Mouse (Mus musculus) left cerebral cortex, adult 11 months (tissue): ENCODE results near the gene Dcst1.

ENCODE experiments used
- DNase-seq: peaks from one replicate; pipeline ENCODE4 v3.0.0; 2022; ENCODE audit warnings: low spot score

The Dcst1 gene

DNA sequence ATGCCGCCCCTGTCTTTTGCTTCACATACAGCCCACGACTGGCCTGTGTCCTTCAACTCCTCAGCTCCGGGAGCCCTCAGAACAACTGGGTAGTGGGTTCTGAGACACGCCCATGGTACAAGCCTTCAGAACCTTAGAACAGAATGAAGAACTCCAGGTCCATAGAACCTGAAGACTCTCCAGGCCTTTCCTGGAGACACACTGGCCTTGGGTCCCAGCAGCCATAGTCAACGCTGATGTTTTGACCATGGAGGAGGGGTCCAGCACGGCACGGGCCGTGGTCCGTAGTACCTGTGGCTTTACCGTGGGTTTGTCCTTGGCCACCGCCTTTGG is at the start of gene Dcst1:
TSS of gene Dcst1 (minus strand) at position 101 of the 333 bp plus-strand sequence.
- no peak for DNase-seq

DNA sequence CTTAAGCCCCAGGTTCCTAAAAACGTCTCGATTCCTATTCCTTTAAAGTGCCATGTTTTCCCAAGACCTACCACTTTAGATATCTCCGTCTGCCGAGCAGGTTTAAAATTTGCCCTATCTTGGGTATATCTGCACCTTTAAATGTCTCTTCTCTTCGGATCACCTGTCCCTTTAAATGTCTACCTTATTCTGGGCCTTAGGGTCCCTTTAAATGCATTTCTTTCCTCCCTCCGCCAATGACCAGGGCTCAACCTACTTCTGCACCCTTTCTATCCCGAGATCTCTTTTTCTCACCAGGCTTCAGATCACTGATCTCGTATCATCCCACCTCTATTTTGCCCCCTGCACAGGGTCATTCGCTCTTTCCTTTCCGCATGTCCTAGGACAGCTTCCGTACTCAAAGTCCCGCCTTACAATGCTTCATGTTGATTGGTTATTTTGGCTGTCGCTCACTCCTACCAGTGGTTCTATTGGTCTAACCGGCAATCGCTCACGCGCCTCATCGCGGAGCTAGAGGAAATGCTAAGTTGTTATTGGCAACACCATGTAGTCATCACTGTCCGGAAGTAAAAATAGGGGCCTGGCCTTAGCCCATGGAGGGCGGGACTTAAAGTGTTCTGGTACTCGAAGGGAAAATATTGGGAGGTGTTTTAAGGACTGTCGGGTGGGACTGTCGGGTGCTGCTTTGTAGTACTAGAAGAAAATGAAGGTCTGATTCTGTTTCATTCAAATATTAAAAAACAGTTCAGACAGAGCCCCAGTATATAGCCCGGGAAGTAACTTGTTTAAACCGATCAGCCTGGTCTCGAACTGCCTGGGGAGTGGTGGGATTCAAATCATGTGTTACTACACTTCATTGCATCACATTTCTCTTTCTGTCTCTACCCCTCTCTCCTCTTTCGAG is 46.7 kb upstream of the Dcst1 start, which contains the start of gene Flad1:
TSS of gene Flad1 (minus strand) at position 381 of the 904 bp plus-strand sequence.
- peak; percentile 100 for DNase-seq

DNA sequence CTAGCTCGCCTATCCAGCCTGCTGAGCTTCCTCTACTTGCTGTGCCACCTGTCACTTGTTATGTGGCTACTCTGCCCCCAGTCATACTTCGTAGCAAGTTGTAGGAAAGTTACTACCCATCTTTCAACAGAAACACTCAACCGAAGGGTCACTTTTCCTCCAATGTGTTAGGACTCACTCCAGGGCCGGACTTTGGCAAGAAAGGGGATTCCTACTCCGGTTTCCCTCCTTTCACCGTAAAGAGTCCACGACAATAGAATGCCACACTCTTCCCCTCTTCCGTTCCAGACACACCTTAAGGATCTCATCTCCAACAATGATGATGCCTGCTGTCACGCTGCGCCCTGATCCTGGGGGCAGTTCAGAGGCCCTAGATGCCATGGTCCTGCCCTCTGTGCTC is 45.8 kb upstream of the Dcst1 start:
- DNase-seq: no peak

DNA sequence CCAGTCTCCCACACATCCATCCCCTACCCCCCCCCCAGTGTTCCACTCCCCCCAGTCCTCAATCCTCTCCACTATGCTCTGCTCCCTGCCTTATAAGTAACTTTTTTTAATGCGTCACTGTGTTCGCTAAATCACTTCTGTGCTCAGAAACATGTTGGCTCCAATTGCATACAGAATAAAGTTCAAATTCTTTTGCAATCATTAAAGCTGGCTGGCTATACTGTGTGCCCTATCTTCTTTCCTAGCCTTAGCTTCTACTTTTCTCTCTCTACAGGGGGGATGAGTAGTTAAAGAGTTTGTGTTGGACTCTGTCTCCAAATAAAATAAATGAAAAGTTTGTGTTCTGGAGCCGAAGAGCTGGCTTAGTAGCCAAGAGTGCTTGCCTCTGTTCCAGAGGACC is 44.6 kb upstream of the Dcst1 start:
- no peak for DNase-seq

DNA sequence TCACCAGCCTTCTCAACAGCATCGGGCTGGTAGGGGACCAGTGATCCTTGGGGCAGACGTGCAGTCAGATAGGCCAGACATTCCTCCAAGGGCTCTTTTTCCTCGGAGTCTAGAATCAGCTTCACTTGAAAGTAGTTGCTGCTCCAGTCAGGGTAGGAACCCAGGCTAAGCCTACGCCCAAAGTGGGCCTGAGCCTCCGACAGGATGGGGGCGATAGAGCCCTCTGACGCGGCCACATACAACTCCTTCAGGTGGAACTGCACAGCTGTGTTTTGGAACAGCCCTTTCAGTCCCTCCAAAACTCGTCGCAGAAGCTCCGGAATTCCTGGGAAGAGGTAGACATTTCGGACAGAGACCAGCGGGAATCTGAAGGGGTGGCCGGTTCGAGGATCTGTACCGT is 43.4 kb upstream of the Dcst1 start:
- no peak for DNase-seq

DNA sequence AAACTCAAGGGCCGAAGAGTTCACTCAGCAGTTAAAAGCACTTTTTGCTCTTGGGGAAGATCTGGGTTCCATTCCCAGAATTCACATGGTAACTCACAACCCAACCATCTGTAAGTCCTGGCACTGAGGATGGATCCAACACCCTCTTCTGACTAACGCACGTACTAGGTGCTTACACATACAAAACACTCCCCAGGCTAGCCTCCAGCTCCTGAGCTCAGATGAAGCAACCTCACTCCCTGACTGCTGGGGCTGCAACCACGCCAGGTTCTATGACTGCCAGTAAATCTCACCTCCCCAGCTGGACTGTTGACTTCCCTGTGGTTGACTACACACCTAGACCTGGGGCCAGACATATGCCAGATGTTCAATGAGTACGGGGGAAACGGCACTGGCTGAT is 41.8 kb upstream of the Dcst1 start:
- DNase-seq: no peak

DNA sequence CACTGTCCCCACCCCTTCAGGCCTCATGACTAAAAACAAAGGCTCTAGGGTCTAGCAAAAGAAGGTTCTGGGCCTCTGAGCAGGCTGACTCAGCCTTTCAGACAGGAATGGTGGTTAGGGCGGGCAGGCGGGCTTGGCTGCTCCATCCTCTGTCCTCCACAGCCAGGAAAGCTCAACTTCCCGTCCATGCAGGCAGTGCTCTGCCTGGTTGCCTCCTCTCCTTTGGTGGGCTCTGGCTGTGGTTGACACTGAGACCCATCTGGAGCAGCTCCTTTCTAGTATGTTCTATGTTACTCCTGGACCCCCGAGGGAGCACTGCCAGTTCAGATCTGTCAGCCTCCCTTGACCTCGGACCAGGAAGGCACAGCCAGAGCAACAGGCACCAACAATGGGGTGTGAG is 37.6 kb upstream of the Dcst1 start, which contains the start of gene Lenep:
TSS of gene Lenep (minus strand) at position 101 of the 400 bp plus-strand sequence.
- no peak for DNase-seq

DNA sequence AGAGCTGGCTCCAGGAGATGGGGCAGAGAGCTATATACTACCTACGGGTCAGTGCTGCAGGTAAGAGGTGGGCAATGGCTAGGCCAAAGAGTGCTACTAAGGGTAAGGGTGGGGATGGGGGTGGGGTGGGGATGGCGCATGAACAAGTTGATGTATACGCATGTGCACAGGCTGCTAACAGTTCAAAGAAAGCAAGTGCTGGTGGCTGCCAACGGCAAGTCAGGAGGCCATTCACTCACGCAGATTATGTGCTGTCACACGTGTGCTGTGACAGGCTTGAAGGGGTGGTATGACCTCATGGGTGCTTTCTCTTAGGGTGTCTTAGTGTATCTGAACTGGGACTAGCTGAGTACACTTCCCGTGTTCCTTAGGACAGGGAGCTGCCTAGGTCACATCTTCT is 36.3 kb upstream of the Dcst1 start:
- no peak for DNase-seq

DNA sequence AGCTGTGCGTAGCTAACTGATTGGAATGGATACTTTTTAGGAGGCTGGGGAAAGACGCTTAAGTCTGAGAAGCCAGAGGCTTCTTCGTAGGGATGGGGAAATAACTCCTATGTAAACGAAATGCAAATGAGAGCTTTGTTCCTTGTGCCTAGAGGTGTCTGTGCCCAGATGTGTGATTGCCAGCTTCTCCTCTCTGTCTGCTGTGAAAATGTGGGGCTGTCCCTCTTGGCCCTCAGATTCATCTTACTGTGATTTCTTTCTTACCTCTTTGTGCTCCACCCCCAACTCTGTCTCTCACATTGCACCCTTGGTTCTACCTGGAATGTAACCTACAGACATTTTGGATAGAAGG is 31.6 kb upstream of the Dcst1 start:
- no peak for DNase-seq

DNA sequence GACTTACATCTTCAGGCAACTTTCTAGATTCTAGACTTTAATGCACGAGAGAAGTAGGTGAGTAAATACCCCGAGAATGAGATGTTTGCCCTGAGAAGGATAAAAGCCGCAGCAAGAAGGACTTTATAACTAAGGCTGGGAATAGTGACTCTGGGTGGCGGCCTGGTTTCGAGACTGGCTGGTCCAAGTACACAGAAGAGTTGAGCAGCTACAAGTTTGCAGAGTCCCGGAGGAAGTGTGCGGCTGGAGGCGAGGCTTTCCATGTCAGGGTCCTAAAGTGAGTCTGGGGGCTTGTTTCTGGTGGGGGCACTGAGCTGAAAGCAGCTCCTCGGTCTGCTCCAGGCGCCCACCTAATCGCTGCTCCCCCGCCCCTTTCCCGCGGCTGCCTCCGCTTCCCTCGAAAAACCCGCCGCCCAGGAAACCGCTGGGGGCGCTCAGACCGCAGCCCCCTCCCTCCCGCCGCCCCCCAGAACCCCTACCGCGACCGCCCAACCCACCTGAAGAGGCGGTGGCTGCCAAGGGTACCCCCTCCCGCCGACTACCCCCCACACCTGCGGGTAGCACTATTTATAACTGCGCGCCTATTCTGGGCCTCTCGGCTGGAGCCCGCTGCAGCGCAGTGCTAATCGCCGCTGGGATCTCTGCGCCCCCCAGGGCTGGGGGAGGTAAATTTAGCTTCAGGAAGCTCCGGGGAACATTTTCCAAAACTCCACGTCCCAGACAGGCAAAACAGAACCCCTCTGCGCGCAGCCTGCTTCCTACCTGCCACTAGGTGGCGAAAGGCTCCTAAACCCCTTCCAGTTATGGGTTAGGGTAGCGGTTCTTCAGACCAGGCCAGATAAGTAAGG is 31.0 kb upstream of the Dcst1 start:
- DNase-seq: no peak

DNA sequence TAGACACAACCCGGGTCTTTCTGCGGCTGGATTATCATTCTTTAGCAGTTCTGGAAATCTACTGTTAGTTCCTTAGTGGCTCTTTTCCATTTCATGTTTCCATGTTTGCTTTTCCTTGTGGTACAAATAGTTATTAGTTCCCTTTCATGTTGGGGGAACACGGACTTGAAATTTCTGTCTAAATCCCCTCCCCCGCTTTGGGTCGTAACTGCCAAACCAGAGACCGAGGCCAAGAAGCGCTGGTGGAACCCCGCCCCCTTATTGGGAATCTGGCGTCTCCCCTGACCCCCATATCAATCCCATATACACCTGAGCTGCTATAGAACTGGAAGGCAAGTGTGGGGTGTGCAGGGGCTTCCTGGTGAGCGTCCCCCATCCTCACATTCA is 30.4 kb upstream of the Dcst1 start:
- DNase-seq: no peak

DNA sequence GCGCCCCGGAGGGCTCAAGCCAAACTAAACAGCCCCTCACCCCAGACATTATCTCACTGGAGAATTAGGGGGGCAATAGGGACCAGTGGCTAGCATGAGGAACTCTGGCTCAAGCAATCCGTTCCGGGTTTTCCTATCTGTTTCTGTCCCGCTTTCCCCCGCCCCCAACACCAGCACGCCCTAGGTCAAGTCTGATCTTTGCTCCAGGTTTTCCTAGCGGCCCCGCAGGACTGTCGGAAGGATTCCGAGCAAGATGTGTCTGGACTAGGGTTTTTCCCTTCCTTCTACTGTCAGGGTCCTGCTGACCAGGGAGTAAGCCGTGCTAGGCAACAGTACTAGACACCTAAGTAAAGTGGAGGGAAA is 29.8 kb upstream of the Dcst1 start:
- no peak for DNase-seq

DNA sequence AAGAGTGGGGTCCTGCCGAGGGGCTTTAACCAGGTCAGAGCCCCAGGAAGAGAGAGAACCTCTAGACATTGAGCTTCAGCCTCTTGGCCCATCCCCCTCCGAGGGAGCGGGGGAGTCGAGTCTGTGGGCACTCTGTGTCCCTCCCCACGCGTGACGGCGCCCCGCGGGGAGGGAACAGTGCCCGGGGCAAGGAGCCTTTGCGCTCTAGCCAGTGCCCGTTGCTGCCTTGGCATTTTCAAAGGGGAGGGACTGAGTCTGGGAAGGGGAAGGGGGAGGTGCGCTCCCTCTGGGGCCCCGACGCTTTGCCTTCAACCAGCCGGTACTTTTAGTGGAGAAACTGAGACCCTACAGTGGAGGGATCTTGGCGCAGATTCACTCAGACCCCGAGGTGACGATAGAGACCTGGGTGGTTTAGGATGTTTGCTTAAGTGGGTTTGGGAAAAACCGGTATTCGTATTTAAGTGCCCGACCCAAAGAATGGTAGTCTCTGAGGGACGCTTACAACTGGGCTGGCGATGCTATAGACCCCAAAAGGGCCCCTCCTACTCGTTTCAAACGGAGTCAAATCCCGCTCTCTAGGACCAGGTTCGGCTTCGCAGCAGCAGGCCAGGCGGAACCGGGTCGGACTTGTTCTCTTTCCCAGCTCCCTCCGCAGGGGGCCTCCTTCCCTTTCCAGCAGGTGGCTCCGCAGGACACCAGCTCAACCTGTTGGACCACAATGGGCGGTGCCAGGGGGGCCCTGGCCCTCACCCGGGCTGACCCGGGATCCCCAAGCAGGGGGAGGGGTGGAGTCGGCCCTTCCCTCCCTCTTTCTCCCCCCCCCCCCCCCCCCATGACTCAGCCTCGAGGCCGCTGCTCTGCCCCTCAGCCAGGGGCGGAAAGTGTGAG is 29.2 kb upstream of the Dcst1 start, which contains the start of gene Zbtb7b:
TSS of gene Zbtb7b (minus strand) at position 771 of the 888 bp plus-strand sequence.
- DNase-seq: no peak

DNA sequence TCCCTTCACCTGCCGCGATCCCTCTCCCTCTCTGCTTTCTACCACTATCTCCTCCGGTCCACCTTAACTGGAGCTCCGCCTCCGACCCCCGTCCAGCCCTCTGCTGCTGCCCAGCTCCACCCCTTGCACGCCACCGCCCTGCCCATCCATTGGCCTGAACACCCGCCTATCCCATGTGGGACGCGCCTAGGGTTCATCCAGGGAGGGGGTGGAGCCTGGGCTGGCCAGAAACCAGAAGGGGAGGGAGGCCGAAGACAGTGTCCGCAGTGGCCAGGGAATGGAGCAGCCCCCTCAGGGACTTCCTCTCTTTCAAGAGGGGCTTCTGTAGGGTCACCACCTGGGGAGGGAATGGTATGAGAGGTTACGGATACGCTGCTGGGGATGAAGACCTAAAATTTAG is 28.6 kb upstream of the Dcst1 start:
- peak; percentile 93 for DNase-seq

DNA sequence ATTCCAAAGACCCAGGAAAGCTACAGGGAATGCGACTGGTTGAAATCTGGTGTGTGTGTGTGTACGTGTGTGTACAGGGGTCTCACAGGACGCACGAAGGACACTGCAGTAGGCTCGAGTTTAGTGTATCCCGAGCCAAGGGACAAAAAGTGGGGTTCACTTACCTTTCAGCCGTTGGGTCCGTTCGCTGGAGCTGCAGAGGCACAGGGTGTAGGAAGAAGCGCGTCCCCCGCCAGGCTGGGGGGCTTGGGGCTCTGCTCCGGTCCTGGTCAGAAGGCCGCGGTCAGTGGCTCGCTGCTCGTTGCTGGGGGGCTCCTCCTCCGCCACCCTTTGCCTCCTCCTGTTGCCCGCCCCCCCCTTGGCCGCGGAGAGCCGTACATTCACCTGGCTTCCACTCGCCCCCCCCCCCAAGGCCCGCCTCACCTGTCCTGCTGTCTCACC is 27.8 kb upstream of the Dcst1 start:
- no peak for DNase-seq

DNA sequence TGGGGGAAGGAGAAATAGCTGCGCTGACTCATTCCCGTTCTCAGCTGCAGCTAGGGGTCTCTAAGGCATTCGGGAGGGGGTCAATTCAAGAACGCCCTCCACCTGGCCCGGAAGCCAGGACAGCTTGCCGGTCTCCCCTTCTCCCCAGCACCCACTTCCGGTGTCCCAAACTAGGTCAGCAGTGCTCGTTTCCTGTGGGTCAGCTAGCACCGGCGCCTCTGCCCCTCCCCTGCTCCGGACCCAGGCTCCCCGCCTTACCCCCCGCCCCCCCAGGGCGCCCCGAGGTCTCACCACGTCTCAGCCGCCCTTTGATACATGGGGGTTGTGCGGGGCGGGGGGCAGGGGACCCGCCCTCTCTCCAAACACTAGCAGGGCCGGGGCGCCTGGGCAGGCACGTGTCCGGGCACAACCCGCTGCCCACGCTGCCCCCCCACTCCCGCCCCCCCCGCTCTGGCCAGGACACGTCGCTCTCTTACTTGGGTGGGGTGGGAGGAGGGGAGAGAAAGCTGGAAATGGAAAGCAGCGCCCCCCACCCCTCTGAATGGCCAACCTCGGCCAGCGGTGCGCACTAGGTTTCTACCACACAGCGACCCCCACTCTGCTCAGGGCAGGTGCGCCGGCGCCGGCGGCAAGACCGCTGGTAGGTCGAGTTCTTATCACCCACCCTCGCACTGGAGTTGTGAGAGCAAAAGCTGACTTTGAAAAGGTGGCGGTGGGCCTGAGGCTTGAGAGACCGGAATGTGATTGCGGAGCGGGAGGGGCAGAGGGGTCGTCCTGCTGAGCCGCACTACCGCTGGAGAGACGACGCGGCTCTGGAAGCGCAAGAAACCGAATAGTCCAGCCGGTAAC is 26.8 kb upstream of the Dcst1 start:
- no peak for DNase-seq

DNA sequence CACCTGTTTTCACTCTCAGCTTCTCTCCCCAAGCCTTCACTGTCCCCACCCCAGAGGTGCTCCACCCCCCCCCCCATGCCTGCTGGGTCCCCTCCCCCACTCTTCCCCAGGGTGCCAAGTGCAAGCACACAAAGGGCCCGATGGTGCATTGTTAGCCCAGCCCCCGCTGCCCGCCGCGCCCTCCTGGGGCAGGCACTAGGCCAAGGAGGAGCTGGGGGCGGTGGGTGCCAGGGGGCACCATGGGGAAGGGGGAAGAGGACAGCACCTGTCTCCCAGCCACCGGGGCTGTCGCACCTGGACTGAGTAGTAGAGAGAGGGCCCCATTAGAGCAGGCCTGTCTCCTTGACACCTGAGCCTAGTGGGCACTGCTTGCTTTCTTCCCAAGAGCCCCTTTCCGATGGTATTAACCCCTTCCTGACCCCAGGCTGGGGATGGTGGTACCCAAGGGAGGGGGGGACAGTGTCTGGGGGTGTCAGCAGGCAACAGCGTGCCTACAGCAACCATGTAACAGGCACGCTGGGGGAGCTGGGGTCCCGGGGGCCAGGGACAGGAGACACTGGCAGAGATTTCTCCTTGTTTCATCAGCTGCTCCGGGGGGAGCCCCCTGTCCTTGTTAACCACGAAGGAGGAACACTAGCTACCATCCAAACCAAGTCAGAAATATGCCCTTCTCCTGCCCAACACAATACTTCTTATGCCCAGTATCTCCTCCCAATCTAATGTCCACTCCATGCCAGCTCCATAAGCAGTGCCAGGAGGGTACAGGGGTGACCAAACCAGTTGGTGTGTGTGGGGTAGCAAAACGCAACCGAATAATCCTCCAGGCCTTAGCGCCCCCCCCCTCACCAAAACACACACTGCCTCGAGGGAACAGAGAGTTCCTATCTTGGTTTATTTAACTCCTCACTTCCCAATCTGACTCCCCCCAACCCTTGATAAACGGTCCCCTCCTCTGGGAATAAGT is 25.9 kb upstream of the Dcst1 start:
- no peak for DNase-seq

DNA sequence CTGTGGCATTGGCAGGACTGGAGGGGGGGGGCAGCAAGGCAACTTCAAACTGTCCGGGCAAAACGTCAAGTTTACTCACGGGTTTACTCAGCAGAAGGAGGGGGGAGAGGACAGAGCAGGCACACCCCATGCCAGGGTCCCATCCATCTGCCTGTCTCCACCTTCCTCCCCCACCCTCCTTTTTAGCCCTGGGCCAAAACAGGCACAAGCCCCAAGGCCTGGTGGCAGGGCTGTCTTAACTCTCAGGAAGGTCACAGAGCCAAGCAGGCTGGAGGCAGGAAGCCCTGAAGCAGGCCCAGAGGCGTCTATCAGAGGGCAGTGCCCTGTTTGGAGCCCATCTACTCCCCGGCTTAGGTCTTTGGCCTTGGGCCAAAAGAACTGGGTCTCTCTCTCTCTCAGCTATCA is 25.1 kb upstream of the Dcst1 start:
- DNase-seq: no peak

DNA sequence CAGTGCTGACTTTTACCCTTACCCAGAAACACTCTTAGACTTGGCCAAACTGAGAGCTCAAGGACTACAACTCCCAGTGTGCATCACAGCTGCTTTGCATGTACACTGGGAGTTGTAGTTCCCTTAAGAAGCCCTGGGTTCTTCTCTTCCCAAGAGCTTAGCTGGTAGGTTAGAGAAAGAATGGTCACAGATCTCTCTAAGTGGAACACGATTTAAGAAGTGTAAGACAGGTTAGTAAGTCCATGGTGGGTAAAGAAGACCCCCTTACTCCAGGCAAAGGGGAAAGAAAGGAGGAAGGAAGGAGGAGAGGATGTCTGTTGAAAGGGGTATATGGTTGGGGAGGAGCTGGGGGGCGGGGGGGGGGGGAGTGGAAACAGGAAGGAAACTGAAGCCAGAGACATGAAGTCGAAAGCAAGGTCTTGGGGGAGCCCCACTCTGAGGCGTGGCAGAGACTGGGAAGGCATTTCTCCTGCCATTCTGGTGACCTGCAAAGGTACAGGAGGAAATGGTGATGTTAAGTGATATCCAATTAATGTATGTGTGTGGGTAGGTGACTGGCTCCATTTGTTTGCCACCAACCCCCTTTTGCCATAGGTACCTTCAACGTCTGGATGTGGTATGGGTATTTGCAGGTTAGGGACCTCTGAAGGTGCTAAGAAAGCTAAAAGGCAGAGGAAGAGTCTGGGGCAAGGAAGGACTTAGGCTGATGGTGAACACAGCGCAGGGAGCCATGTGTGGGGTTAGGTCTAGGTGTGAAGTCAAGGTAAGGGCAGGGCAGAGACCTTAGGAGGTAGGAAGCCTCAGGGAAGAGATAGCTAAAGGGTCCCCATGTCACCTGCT is 24.1 kb upstream of the Dcst1 start:
- no peak for DNase-seq
